Mouse (Mus musculus): Measurements from ENCODE around the gene Gm4969.
A peak's percentile ranks its signal among the peaks of the same experiment; 100 is the strongest.

The Gm4969 gene

GRCm38 (mm10) chr7:19136673-19137334 lies 18.6 kb upstream of the Gm4969 start:
- no peak for DNase-seq (ENCODE audit: low read depth, low spot score)

- DNase-seq (ENCODE audit: low read depth, low spot score) = no peak
Observed at GRCm38 (mm10) chr7:19136168-19136567, 18.0 kb upstream of the Gm4969 start.

- DNase-seq (ENCODE audit: low read depth, low spot score) = peak; percentile 98
Observed at GRCm38 (mm10) chr7:19131324-19131848, 13.2 kb upstream of the Gm4969 start.

GRCm38 (mm10) chr7:19130657-19131056 lies 12.5 kb upstream of the Gm4969 start:
- DNase-seq (ENCODE audit: low read depth, low spot score) = no peak

GRCm38 (mm10) chr7:19129396-19129795 lies 11.2 kb upstream of the Gm4969 start:
- DNase-seq (ENCODE audit: low read depth, low spot score) = no peak

GRCm38 (mm10) chr7:19127744-19128143 lies 9.6 kb upstream of the Gm4969 start:
- no peak for DNase-seq (ENCODE audit: low read depth, low spot score)

GRCm38 (mm10) chr7:19124713-19125112 lies 6.5 kb upstream of the Gm4969 start:
- DNase-seq (ENCODE audit: low read depth, low spot score) = no peak

GRCm38 (mm10) chr7:19121686-19122085 lies 3.5 kb upstream of the Gm4969 start:
- DNase-seq (ENCODE audit: low read depth, low spot score) = no peak

- peak; percentile 94 for DNase-seq (ENCODE audit: low read depth, low spot score)
Observed at GRCm38 (mm10) chr7:19119631-19120429, 1.7 kb upstream of the Gm4969 start, which contains the start of gene Fbxo46. Gene Fbxo46 (plus strand): TSS chr7:19119859.

GRCm38 (mm10) chr7:19119083-19119482 lies 915 bp upstream of the Gm4969 start:
- no peak for DNase-seq (ENCODE audit: low read depth, low spot score)

- no peak for DNase-seq (ENCODE audit: low read depth, low spot score)
Observed at GRCm38 (mm10) chr7:19109565-19109964, 8.6 kb downstream of the Gm4969 start.

GRCm38 (mm10) chr7:19107436-19107835 lies 10.7 kb downstream of the Gm4969 start:
- DNase-seq (ENCODE audit: low read depth, low spot score) = no peak

- no peak for DNase-seq (ENCODE audit: low read depth, low spot score)
Observed at GRCm38 (mm10) chr7:19104486-19104885, 13.7 kb downstream of the Gm4969 start.

GRCm38 (mm10) chr7:19103741-19104140 lies 14.4 kb downstream of the Gm4969 start:
- no peak for DNase-seq (ENCODE audit: low read depth, low spot score)

GRCm38 (mm10) chr7:19100290-19100689 lies 17.9 kb downstream of the Gm4969 start:
- no peak for DNase-seq (ENCODE audit: low read depth, low spot score)

GRCm38 (mm10) chr7:19098811-19099210 lies 19.4 kb downstream of the Gm4969 start:
- no peak for DNase-seq (ENCODE audit: low read depth, low spot score)

- DNase-seq (ENCODE audit: low read depth, low spot score) = no peak
Observed at GRCm38 (mm10) chr7:19097863-19098262, 20.3 kb downstream of the Gm4969 start.

- no peak for DNase-seq (ENCODE audit: low read depth, low spot score)
Observed at GRCm38 (mm10) chr7:19097217-19097616, 21.0 kb downstream of the Gm4969 start.

GRCm38 (mm10) chr7:19096421-19096976 lies 21.7 kb downstream of the Gm4969 start:
- no peak for DNase-seq (ENCODE audit: low read depth, low spot score)

- no peak for DNase-seq (ENCODE audit: low read depth, low spot score)
Observed at GRCm38 (mm10) chr7:19095751-19096110, 22.4 kb downstream of the Gm4969 start.

- DNase-seq (ENCODE audit: low read depth, low spot score) = no peak
Observed at GRCm38 (mm10) chr7:19094826-19095750, 23.1 kb downstream of the Gm4969 start.

Data from skeletal muscle tissue, adult 2 months (tissue).